Mouse (Mus musculus): ENCODE data around the gene Dclre1c. TPM values are rescaled to one million over a fixed set of nuclear protein-coding genes. Genes with fewer than 3 reads are reported as not detected.
A peak's percentile ranks its signal among the peaks of the same experiment; 100 is the strongest.

The Dclre1c gene
- polyA plus RNA-seq, 2 experiments: 7.3 to 10.5 TPM

GRCm38 (mm10) chr2:3493833-3494409 lies 70.0 kb downstream of the Dclre1c start:
- H3K27me3 ChIP-seq (ENCODE audit: control insufficient read depth, insufficient read depth, low read length): no peaks in the 10 kb centered on the region
- H3K27ac ChIP-seq (replicated peaks; ENCODE audit: low read depth, low read length): no peak overlapping the region
- no peaks in the 10 kb centered on the region for H3K4me1 ChIP-seq (ENCODE audit: control insufficient read depth, insufficient read depth, low read length)
- peaks cover 82% of the 10 kb centered on the region for H3K36me3 ChIP-seq (ENCODE audit: control insufficient read depth, insufficient read depth, low read length)
- no peak overlapping the region for H3K9ac ChIP-seq (ENCODE audit: low read depth, low read length, severe bottlenecking)
- WGBS: 95% methylated on average over 3 of the region's 3 CpGs
- DNase-seq (ENCODE audit: low spot score) (no peak), ATAC-seq (ENCODE audit: low FRiP score, low read depth) (no peak)
- H3K9me3 ChIP-seq (ENCODE audit: control insufficient read depth, low read length): no peaks in the 10 kb centered on the region
- H3K4me2 ChIP-seq (replicated peaks; ENCODE audit: low read depth, low read length, severe bottlenecking): no peak overlapping the region
- TF ChIP-seq POLR2A (IDR thresholded peaks at IDR 0.05; ENCODE audit: borderline replicate concordance, extremely low read depth, insufficient read depth, insufficient read length): no peak
- H3K4me3 ChIP-seq (replicated peaks; ENCODE audit: low read length): no peak overlapping the region

DNA sequence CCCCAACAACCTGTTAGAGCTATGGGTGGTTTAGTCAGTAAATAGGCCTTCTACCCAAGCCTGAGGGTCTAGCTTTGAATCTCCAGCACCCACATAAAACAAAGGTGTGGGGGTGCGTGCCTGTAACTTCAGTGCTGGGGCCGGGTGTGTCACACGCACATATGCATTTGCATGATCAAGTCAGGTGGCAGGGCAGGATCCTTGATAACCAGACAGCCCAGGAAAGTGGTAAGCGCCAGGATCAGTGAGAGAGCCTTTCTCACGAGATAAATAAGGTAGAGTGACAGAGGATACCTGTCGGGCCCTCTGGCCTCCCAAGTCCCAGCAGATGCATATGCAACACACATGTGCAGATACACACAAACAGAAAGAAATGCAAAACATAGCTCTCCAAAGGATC lies 75.6 kb downstream of the Dclre1c start:
- H3K4me2 ChIP-seq (replicated peaks; ENCODE audit: low read depth, low read length, severe bottlenecking): no peak overlapping the region
- peaks cover 63% of the 10 kb centered on the region for H3K36me3 ChIP-seq (ENCODE audit: control insufficient read depth, insufficient read depth, low read length)
- no peak overlapping the region for H3K27ac ChIP-seq (replicated peaks; ENCODE audit: low read depth, low read length)
- H3K4me1 ChIP-seq (ENCODE audit: control insufficient read depth, insufficient read depth, low read length): no peaks in the 10 kb centered on the region
- no peak for TF ChIP-seq POLR2A (IDR thresholded peaks at IDR 0.05; ENCODE audit: borderline replicate concordance, extremely low read depth, insufficient read depth, insufficient read length)
- ATAC-seq (ENCODE audit: low FRiP score, low read depth): no peak
- no peak overlapping the region for H3K4me3 ChIP-seq (replicated peaks; ENCODE audit: low read length)
- H3K9ac ChIP-seq (ENCODE audit: low read depth, low read length, severe bottlenecking): no peak overlapping the region
- H3K27me3 ChIP-seq (ENCODE audit: control insufficient read depth, insufficient read depth, low read length): no peaks in the 10 kb centered on the region
- no peaks in the 10 kb centered on the region for H3K9me3 ChIP-seq (ENCODE audit: control insufficient read depth, low read length)
- no peak for DNase-seq (ENCODE audit: low spot score)
- 93% methylated on average over 6 of the region's 6 CpGs for WGBS

DNA sequence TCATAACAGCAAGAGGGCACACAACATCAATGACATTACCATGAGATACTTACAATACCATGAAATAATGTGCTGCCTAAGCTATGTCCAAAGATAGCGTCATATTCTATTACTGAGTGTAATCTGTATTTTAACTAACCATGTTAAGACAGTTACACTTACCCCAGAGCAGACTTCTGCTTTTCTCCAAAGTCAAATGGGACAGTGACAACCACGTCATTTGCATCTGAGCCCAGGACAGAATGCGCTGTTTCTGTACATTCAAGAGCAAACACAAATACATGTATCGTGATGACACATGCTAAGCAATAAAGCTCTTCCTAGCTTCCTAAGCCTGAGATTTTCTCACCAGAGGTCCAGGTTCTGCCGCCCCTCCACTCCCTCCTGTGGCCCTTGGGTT lies 77.0 kb downstream of the Dclre1c start:
- ATAC-seq (ENCODE audit: low FRiP score, low read depth) (no peak), DNase-seq (ENCODE audit: low spot score) (no peak)
- 94% methylated on average over 5 of the region's 5 CpGs for WGBS
- no peaks in the 10 kb centered on the region for H3K27me3 ChIP-seq (ENCODE audit: control insufficient read depth, insufficient read depth, low read length)
- H3K27ac ChIP-seq (replicated peaks; ENCODE audit: low read depth, low read length): no peak overlapping the region
- no peaks in the 10 kb centered on the region for H3K4me1 ChIP-seq (ENCODE audit: control insufficient read depth, insufficient read depth, low read length)
- H3K36me3 ChIP-seq (ENCODE audit: control insufficient read depth, insufficient read depth, low read length): peaks cover 61% of the 10 kb centered on the region
- TF ChIP-seq POLR2A (IDR thresholded peaks at IDR 0.05; ENCODE audit: borderline replicate concordance, extremely low read depth, insufficient read depth, insufficient read length): no peak
- H3K9me3 ChIP-seq (ENCODE audit: control insufficient read depth, low read length): no peaks in the 10 kb centered on the region
- no peak overlapping the region for H3K4me2 ChIP-seq (replicated peaks; ENCODE audit: low read depth, low read length, severe bottlenecking)
- H3K9ac ChIP-seq (ENCODE audit: low read depth, low read length, severe bottlenecking): no peak overlapping the region
- H3K4me3 ChIP-seq (replicated peaks; ENCODE audit: low read length): no peak overlapping the region

DNA sequence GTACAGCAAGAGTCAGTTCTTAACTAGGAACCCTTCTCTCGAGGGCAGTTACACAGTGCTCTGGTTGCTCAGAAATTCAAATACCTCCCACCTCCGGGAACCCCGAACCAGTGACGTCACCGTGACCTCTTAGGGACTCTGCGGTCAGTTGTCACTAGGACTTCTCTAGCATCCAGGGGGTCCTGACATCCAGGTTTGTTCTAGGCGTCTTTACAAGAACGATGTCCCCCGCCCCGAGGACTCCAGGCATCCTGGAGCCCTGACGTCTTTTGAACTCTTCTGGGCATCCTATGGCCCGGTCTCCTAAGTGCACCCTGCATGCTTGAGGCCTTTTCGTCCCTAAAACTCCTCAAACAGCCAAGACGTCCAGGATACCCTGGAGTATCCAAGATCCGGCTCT lies 88.1 kb downstream of the Dclre1c start:
- WGBS: under 1% methylated on average over 15 of the region's 15 CpGs
- H3K4me3 ChIP-seq (replicated peaks; ENCODE audit: low read length): peak overlapping the region; percentile 71
- peak overlapping the region; percentile 79 for H3K27ac ChIP-seq (replicated peaks; ENCODE audit: low read depth, low read length)
- H3K9me3 ChIP-seq (ENCODE audit: control insufficient read depth, low read length): no peaks in the 10 kb centered on the region
- ATAC-seq (ENCODE audit: low FRiP score, low read depth) (no peak), DNase-seq (ENCODE audit: low spot score) (peak; percentile 9)
- no peak for TF ChIP-seq POLR2A (IDR thresholded peaks at IDR 0.05; ENCODE audit: borderline replicate concordance, extremely low read depth, insufficient read depth, insufficient read length)
- peaks cover 6% of the 10 kb centered on the region for H3K4me1 ChIP-seq (ENCODE audit: control insufficient read depth, insufficient read depth, low read length)
- peaks cover 30% of the 10 kb centered on the region for H3K36me3 ChIP-seq (ENCODE audit: control insufficient read depth, insufficient read depth, low read length)
- H3K4me2 ChIP-seq (replicated peaks; ENCODE audit: low read depth, low read length, severe bottlenecking): peak overlapping the region; percentile 64
- peak overlapping the region; percentile 77 for H3K9ac ChIP-seq (ENCODE audit: low read depth, low read length, severe bottlenecking)
- no peaks in the 10 kb centered on the region for H3K27me3 ChIP-seq (ENCODE audit: control insufficient read depth, insufficient read depth, low read length)

DNA sequence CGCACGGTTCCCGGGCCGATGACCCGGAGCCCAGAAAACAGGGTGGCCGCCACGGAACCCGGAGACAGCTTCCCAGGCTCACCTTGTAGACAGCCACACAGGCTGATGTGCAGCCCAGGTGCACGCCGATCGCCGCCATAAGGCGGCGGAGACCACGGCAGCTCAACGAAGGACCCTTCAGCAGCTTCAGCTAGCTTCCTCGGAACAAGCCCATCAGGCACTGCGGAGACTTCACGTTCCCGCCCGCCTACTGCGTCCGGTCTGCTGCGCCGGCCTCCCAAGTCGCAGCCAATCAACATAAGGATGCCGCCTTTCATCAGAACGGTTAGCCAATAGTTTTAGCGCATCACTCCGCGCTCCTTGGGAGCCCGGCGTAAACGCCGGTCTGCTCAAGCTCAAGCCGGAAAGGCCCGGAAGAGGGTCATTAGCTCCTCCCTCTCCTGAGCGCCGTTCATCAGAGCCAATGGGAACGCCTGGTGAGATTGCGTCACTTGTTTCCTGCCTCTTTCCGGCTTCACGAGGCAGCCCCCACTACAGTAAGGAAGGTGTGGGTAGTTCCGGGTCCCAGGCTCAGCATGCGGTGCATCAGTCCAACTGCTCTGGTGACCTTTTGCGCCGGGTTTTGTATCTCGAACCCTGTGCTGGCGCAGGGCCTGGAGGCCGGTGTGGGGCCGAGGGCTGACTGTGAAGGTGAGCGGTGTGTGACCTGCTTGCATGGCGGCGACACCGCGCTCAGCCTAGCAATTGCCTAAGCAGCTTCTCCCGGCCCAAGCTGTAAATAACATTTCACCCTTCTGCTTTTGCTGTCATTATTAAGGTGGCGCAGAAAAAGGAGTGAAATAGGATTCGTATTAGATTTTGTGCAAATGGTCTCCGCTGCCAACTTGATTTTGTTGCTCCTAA lies 88.9 kb downstream of the Dclre1c start, which contains the start of the genes Gm45902, Hspa14 and Cdnf:
Gene Gm45902 (minus strand): TSS at position 239 of the 903 bp plus-strand sequence.
Gene Hspa14 (minus strand): TSS at position 263 of the 903 bp plus-strand sequence.
Gene Cdnf (plus strand): TSS at position 479 of the 903 bp plus-strand sequence.
- Histone ChIP-seq H3K4me1 (ENCODE audit: control insufficient read depth, insufficient read depth, low read length) (peaks cover 6% of the 10 kb centered on the region), H3K36me3 (ENCODE audit: control insufficient read depth, insufficient read depth, low read length) (peaks cover 26% of the 10 kb centered on the region), H3K4me3 (replicated peaks; ENCODE audit: low read length) (peak within 1 kb of the TSS; percentile 71), H3K9ac (ENCODE audit: low read depth, low read length, severe bottlenecking) (peak within 1 kb of the TSS; percentile 77), H3K27ac (replicated peaks; ENCODE audit: low read depth, low read length) (peak within 1 kb of the TSS; percentile 79), H3K9me3 (ENCODE audit: control insufficient read depth, low read length) (no peaks in the 10 kb centered on the region), H3K27me3 (ENCODE audit: control insufficient read depth, insufficient read depth, low read length) (no peaks in the 10 kb centered on the region), H3K4me2 (replicated peaks; ENCODE audit: low read depth, low read length, severe bottlenecking) (peak within 1 kb of the TSS; percentile 64)
- WGBS: under 1% methylated on average over 60 of the region's 60 CpGs
- TF ChIP-seq POLR2A (IDR thresholded peaks at IDR 0.05; ENCODE audit: borderline replicate concordance, extremely low read depth, insufficient read depth, insufficient read length): peak; percentile 87; the same call in 1 of the 2 replicates
- ATAC-seq (ENCODE audit: low FRiP score, low read depth) (peak; percentile 100), DNase-seq (ENCODE audit: low spot score) (peak; percentile 100)

Other genes with a start within 250 kb of the Dclre1c start
- gene Nmt2, start 139.9 kb upstream of the Dclre1c start, polyA plus RNA-seq (2012; rRNA removed): 14.3 and 15.4 TPM in 2 replicates
- gene Nmt2, start 139.9 kb upstream of the Dclre1c start, polyA plus RNA-seq (2014; fragmentation: Nextera tagmentation; extraction: Ambion mirVana): 33.7 and 37.5 TPM in 2 replicates
- gene Rpp38, start 91.5 kb upstream of the Dclre1c start, polyA plus RNA-seq (2012; rRNA removed): 11.6 and 19.2 TPM in 2 replicates
- gene Rpp38, start 91.5 kb upstream of the Dclre1c start, polyA plus RNA-seq (2014; fragmentation: Nextera tagmentation; extraction: Ambion mirVana): 23.4 and 24.9 TPM in 2 replicates
- 0.17 and 0.34 TPM in 2 replicates for gene Acbd7, start 88.0 kb upstream of the Dclre1c start, polyA plus RNA-seq (2012; rRNA removed)
- 0.41 and 1.0 TPM in 2 replicates for gene Acbd7, start 88.0 kb upstream of the Dclre1c start, polyA plus RNA-seq (2014; fragmentation: Nextera tagmentation; extraction: Ambion mirVana)
- 0.10 and 0.15 TPM in 2 replicates for gene Olah, start 26.9 kb upstream of the Dclre1c start, polyA plus RNA-seq (2012; rRNA removed)
- gene Olah, start 26.9 kb upstream of the Dclre1c start, polyA plus RNA-seq (2014; fragmentation: Nextera tagmentation; extraction: Ambion mirVana): 0.12 TPM in 1 of 2 replicates, not detected in the other
- gene Meig1, start 1.5 kb upstream of the Dclre1c start, polyA plus RNA-seq (2012; rRNA removed): 0.20 TPM in 1 of 2 replicates, not detected in the other
- not detected in 2 replicates for gene Meig1, start 1.5 kb upstream of the Dclre1c start, polyA plus RNA-seq (2014; fragmentation: Nextera tagmentation; extraction: Ambion mirVana)
- gene Suv39h2, start 50.9 kb downstream of the Dclre1c start, polyA plus RNA-seq (2012; rRNA removed): 7.5 and 9.2 TPM in 2 replicates
- 15.4 and 17.6 TPM in 2 replicates for gene Suv39h2, start 50.9 kb downstream of the Dclre1c start, polyA plus RNA-seq (2014; fragmentation: Nextera tagmentation; extraction: Ambion mirVana)
- 4.2 and 4.4 TPM in 2 replicates for gene Gm45902, start 88.7 kb downstream of the Dclre1c start, polyA plus RNA-seq (2012; rRNA removed)
- gene Gm45902, start 88.7 kb downstream of the Dclre1c start, polyA plus RNA-seq (2014; fragmentation: Nextera tagmentation; extraction: Ambion mirVana): 3.8 and 4.7 TPM in 2 replicates
- 74.3 and 82.6 TPM in 2 replicates for gene Hspa14, start 88.7 kb downstream of the Dclre1c start, polyA plus RNA-seq (2012; rRNA removed)
- 88.2 and 98.5 TPM in 2 replicates for gene Hspa14, start 88.7 kb downstream of the Dclre1c start, polyA plus RNA-seq (2014; fragmentation: Nextera tagmentation; extraction: Ambion mirVana)
- gene Cdnf, start 88.9 kb downstream of the Dclre1c start, polyA plus RNA-seq (2012; rRNA removed): 0.34 and 0.73 TPM in 2 replicates
- gene Cdnf, start 88.9 kb downstream of the Dclre1c start, polyA plus RNA-seq (2014; fragmentation: Nextera tagmentation; extraction: Ambion mirVana): 0.08 and 0.32 TPM in 2 replicates
- 25.7 and 26.1 TPM in 2 replicates for gene Fam107b, start 146.4 kb downstream of the Dclre1c start, polyA plus RNA-seq (2012; rRNA removed)
- gene Fam107b, start 146.4 kb downstream of the Dclre1c start, polyA plus RNA-seq (2014; fragmentation: Nextera tagmentation; extraction: Ambion mirVana): 43.6 and 49.1 TPM in 2 replicates

Measured in limb, embryonic 14.5 days (tissue).